Mouse (Mus musculus) liver, embryonic 13.5 days (tissue): ENCODE measurements around the gene Tnfrsf8. TPM values are rescaled to one million over a fixed set of nuclear protein-coding genes. Genes with fewer than 3 reads are reported as not detected.
"Not testable (repeated sequence)": the region's sequence is repeated elsewhere in the genome, so short reads cannot be mapped to it uniquely, and the experiment has no call there.

Experiments used
- ATAC-seq: fragments of 200-750 bp; cut with Nextera tagmentation; 2 replicates; pipeline ENCODE4 v1.8.0; 2017; ENCODE audit warnings: low read depth, mild to moderate bottlenecking, moderate number of reproducible peaks, moderate library complexity
- DNase-seq: peaks from one replicate; pipeline ENCODE4 v3.0.0; 2022
- H3K27ac ChIP-seq: fragments of 300-500 bp; sonication (generic); 2 replicates; pipeline ENCODE4 v1.5.1; 2015; ENCODE audit warnings: moderate library complexity, mild to moderate bottlenecking, inconsistent platforms
- H3K27me3 ChIP-seq: fragments of 300-500 bp; sonication (generic); 2 replicates; pipeline ENCODE4 v1.6.1; 2015; ENCODE audit warnings: mild to moderate bottlenecking, inconsistent platforms
- H3K36me3 ChIP-seq: fragments of 300-500 bp; sonication (generic); 2 replicates; pipeline ENCODE4 v1.6.1; 2015; ENCODE audit warnings: mild to moderate bottlenecking, inconsistent platforms
- H3K4me1 ChIP-seq: fragments of 300-500 bp; sonication (generic); replicated peaks from 2 replicates; pipeline ENCODE4 v1.6.1; 2015; ENCODE audit warnings: inconsistent platforms
- H3K4me2 ChIP-seq: fragments of 300-500 bp; sonication (generic); 2 replicates; pipeline ENCODE4 v1.6.1; 2015; ENCODE audit warnings: inconsistent platforms, mild to moderate bottlenecking, moderate library complexity
- H3K4me3 ChIP-seq: fragments of 300-500 bp; sonication (generic); replicated peaks from 2 replicates; pipeline ENCODE4 v1.5.1; 2015; ENCODE audit warnings: mild to moderate bottlenecking, inconsistent platforms
- H3K9ac ChIP-seq: fragments of 300-500 bp; sonication (generic); 2 replicates; pipeline ENCODE4 v1.6.1; 2015; ENCODE audit warnings: mild to moderate bottlenecking, inconsistent platforms
- H3K9me3 ChIP-seq: fragments of 300-500 bp; sonication (generic); replicated peaks from 2 replicates; pipeline ENCODE4 v1.6.1; 2016; ENCODE audit warnings: inconsistent platforms
- WGBS: fragments of 180-500 bp; shearing (Covaris S2); methylation state at CpG from one replicate; pipeline ENCODE4 v1.1.7; 2015; ENCODE audit not compliant: insufficient replicate concordance; 5-methylcytosine and 5-hydroxymethylcytosine counted together
- polyA plus RNA-seq: library from polyadenylated mRNA; unstranded; fragments of >200 nt; fragmentation: Nextera tagmentation; extraction: Ambion mirVana; gene quantifications from 2 replicates; pipeline ENCODE4 v1.2.1, GENCODE M21; 2015

The Tnfrsf8 gene
- polyA plus RNA-seq, 1 experiment from 2014 or later: not detected

GRCm38 (mm10) chr4:145305661-145306362 is 9.2 kb downstream of the Tnfrsf8 start:
- ATAC-seq, H3K27me3 ChIP-seq, H3K27ac ChIP-seq, H3K4me1 ChIP-seq, H3K9ac ChIP-seq, DNase-seq, H3K9me3 ChIP-seq, H3K4me3 ChIP-seq, H3K36me3 ChIP-seq, H3K4me2 ChIP-seq: not testable (repeated sequence)
- WGBS: 30% methylated on average over 2 of the region's 2 CpGs

- H3K9me3 ChIP-seq: no peaks in the 10 kb centered on the region
- H3K27me3 ChIP-seq: no peaks in the 10 kb centered on the region
- H3K36me3 ChIP-seq: no peaks in the 10 kb centered on the region
- no peak overlapping the region for H3K4me2 ChIP-seq
- H3K27ac ChIP-seq: no peak overlapping the region
- H3K9ac ChIP-seq: no peak overlapping the region
- H3K4me3 ChIP-seq: no peak overlapping the region
- 67% methylated on average over 4 of the region's 4 CpGs for WGBS
- ATAC-seq (no peak), DNase-seq (no peak)
- H3K4me1 ChIP-seq: no peaks in the 10 kb centered on the region
These were observed 10.9 kb downstream of the Tnfrsf8 start for GRCm38 (mm10) chr4:145304109-145304508.

GRCm38 (mm10) chr4:145302106-145302505 is 12.9 kb downstream of the Tnfrsf8 start:
- Histone ChIP-seq H3K4me2 (no peak overlapping the region), H3K4me1 (no peaks in the 10 kb centered on the region), H3K9ac (no peak overlapping the region), H3K27me3 (no peaks in the 10 kb centered on the region), H3K4me3 (no peak overlapping the region), H3K9me3 (no peaks in the 10 kb centered on the region), H3K27ac (no peak overlapping the region), H3K36me3 (no peaks in the 10 kb centered on the region)
- 50% methylated on average over 3 of the region's 3 CpGs for WGBS
- DNase-seq (no peak), ATAC-seq (no peak)

GRCm38 (mm10) chr4:145300210-145300927 is 14.6 kb downstream of the Tnfrsf8 start:
- WGBS: 8% methylated on average over 12 of the region's 12 CpGs
- DNase-seq: no peak
- peak; percentile 30; the same call in 1 of the 2 replicates for ATAC-seq
- Histone ChIP-seq H3K4me1 (no peaks in the 10 kb centered on the region), H3K4me2 (no peak overlapping the region), H3K9me3 (no peaks in the 10 kb centered on the region), H3K9ac (no peak overlapping the region), H3K4me3 (no peak overlapping the region), H3K27me3 (no peaks in the 10 kb centered on the region), H3K27ac (no peak overlapping the region), H3K36me3 (no peaks in the 10 kb centered on the region)

GRCm38 (mm10) chr4:145299355-145299754 is 15.6 kb downstream of the Tnfrsf8 start:
- DNase-seq: no peak
- 68% methylated on average over 8 of the region's 8 CpGs for WGBS
- H3K4me2 ChIP-seq: no peak overlapping the region
- no peak overlapping the region for H3K27ac ChIP-seq
- H3K9me3 ChIP-seq: no peaks in the 10 kb centered on the region
- no peaks in the 10 kb centered on the region for H3K36me3 ChIP-seq
- no peaks in the 10 kb centered on the region for H3K4me1 ChIP-seq
- H3K27me3 ChIP-seq: no peaks in the 10 kb centered on the region
- H3K9ac ChIP-seq: no peak overlapping the region
- no peak for ATAC-seq
- H3K4me3 ChIP-seq: no peak overlapping the region

- Histone ChIP-seq H3K4me3 (no peak overlapping the region), H3K4me1 (no peaks in the 10 kb centered on the region), H3K4me2 (no peak overlapping the region), H3K9me3 (no peaks in the 10 kb centered on the region), H3K36me3 (no peaks in the 10 kb centered on the region), H3K27ac (no peak overlapping the region), H3K27me3 (no peaks in the 10 kb centered on the region), H3K9ac (no peak overlapping the region)
- ATAC-seq: no peak
- no peak for DNase-seq
- 70% methylated on average over 7 of the region's 7 CpGs for WGBS
These were observed 16.1 kb downstream of the Tnfrsf8 start for GRCm38 (mm10) chr4:145298846-145299245.

- no peak overlapping the region for H3K4me3 ChIP-seq
- no peak overlapping the region for H3K27ac ChIP-seq
- DNase-seq (no peak), ATAC-seq (no peak)
- no peaks in the 10 kb centered on the region for H3K9me3 ChIP-seq
- no peaks in the 10 kb centered on the region for H3K4me1 ChIP-seq
- 34% methylated on average over 5 of the region's 5 CpGs for WGBS
- no peak overlapping the region for H3K9ac ChIP-seq
- H3K4me2 ChIP-seq: no peak overlapping the region
- no peaks in the 10 kb centered on the region for H3K36me3 ChIP-seq
- H3K27me3 ChIP-seq: no peaks in the 10 kb centered on the region
These were observed 19.2 kb downstream of the Tnfrsf8 start for GRCm38 (mm10) chr4:145295589-145296300.

- Histone ChIP-seq H3K27me3 (no peaks in the 10 kb centered on the region), H3K4me2 (no peak overlapping the region), H3K4me1 (no peaks in the 10 kb centered on the region), H3K27ac (no peak overlapping the region), H3K9me3 (no peaks in the 10 kb centered on the region), H3K9ac (no peak overlapping the region), H3K36me3 (no peaks in the 10 kb centered on the region), H3K4me3 (no peak overlapping the region)
- DNase-seq (no peak), ATAC-seq (no peak)
- WGBS: 63% methylated on average over 5 of the region's 5 CpGs
These were observed 20.4 kb downstream of the Tnfrsf8 start for GRCm38 (mm10) chr4:145294588-145294987.

- no peaks in the 10 kb centered on the region for H3K9me3 ChIP-seq
- ATAC-seq (peak; percentile 53; the same call in 1 of the 2 replicates), DNase-seq (peak; percentile 25)
- H3K4me1 ChIP-seq: no peaks in the 10 kb centered on the region
- WGBS: 37% methylated on average over 4 of the region's 4 CpGs
- H3K9ac ChIP-seq: no peak overlapping the region
- no peaks in the 10 kb centered on the region for H3K27me3 ChIP-seq
- H3K4me3 ChIP-seq: no peak overlapping the region
- no peak overlapping the region for H3K4me2 ChIP-seq
- H3K36me3 ChIP-seq: no peaks in the 10 kb centered on the region
- no peak overlapping the region for H3K27ac ChIP-seq
These were observed 28.4 kb downstream of the Tnfrsf8 start for GRCm38 (mm10) chr4:145286369-145287120.

- no peaks in the 10 kb centered on the region for H3K9me3 ChIP-seq
- no peaks in the 10 kb centered on the region for H3K27me3 ChIP-seq
- ATAC-seq: no peak
- H3K36me3 ChIP-seq: no peaks in the 10 kb centered on the region
- no peak overlapping the region for H3K4me3 ChIP-seq
- H3K4me1 ChIP-seq: no peaks in the 10 kb centered on the region
- WGBS: 75% methylated on average over 4 of the region's 4 CpGs
- no peak overlapping the region for H3K27ac ChIP-seq
- DNase-seq: no peak
- H3K4me2 ChIP-seq: no peak overlapping the region
- H3K9ac ChIP-seq: no peak overlapping the region
These were observed 30.3 kb downstream of the Tnfrsf8 start for GRCm38 (mm10) chr4:145284675-145285074.

- 56% methylated on average over 6 of the region's 6 CpGs for WGBS
- no peak overlapping the region for H3K4me2 ChIP-seq
- H3K4me3 ChIP-seq: no peak overlapping the region
These were observed 31.5 kb downstream of the Tnfrsf8 start for GRCm38 (mm10) chr4:145283441-145283840.

More at GRCm38 (mm10) chr4:145283441-145283840, 31.5 kb downstream of the Tnfrsf8 start:
- DNase-seq (no peak), ATAC-seq (no peak)
- no peaks in the 10 kb centered on the region for H3K9me3 ChIP-seq
- H3K9ac ChIP-seq: no peak overlapping the region
- H3K27me3 ChIP-seq: no peaks in the 10 kb centered on the region
- no peaks in the 10 kb centered on the region for H3K4me1 ChIP-seq
- H3K36me3 ChIP-seq: no peaks in the 10 kb centered on the region
- H3K27ac ChIP-seq: no peak overlapping the region
